Mouse (Mus musculus) liver, postnatal 0 days (tissue): ENCODE data around the gene Olfr373. TPM values are rescaled to one million over a fixed set of nuclear protein-coding genes. Genes with fewer than 3 reads are reported as not detected.
A peak's percentile ranks its signal among the peaks of the same experiment; 100 is the strongest.
"Not testable (repeated sequence)": the region's sequence is repeated elsewhere in the genome, so short reads cannot be mapped to it uniquely, and the experiment has no call there.

Experiments used
- ATAC-seq: fragments of 200-750 bp; cut with Nextera tagmentation; 2 replicates; pipeline ENCODE4 v1.8.0; 2017; ENCODE audit warnings: mild to moderate bottlenecking, moderate library complexity
- DNase-seq: peaks from one replicate; pipeline ENCODE4 v3.0.0-alpha.2; 2016
- H3K27ac ChIP-seq: fragments of 300-500 bp; sonication (generic); 2 replicates; pipeline ENCODE4 v1.5.1; 2014; ENCODE audit warnings: antibody characterized with exemption, moderate library complexity, mild to moderate bottlenecking, low read depth
- H3K27me3 ChIP-seq: fragments of 300-500 bp; sonication (generic); 2 replicates; pipeline ENCODE4 v1.6.1; 2014; ENCODE audit warnings: low read length, control low read depth, mixed read lengths; ENCODE audit not compliant: insufficient read depth
- H3K36me3 ChIP-seq: fragments of 300-500 bp; sonication (generic); replicated peaks from 2 replicates; pipeline ENCODE4 v1.6.1; 2014; ENCODE audit warnings: mild to moderate bottlenecking, control low read depth, low read length, moderate library complexity, mixed read lengths; ENCODE audit not compliant: insufficient read depth
- H3K4me1 ChIP-seq: fragments of 300-500 bp; sonication (generic); 2 replicates; pipeline ENCODE4 v1.6.1; 2014; ENCODE audit warnings: antibody characterized with exemption, mild to moderate bottlenecking, control low read depth; ENCODE audit not compliant: insufficient read depth
- H3K4me2 ChIP-seq: fragments of 300-500 bp; sonication (generic); 2 replicates; pipeline ENCODE4 v1.6.1; 2014; ENCODE audit warnings: low read depth, mild to moderate bottlenecking, low read length, moderate library complexity, mixed read lengths
- H3K4me3 ChIP-seq: fragments of 300-500 bp; sonication (generic); 2 replicates; pipeline ENCODE4 v1.5.1; 2014; ENCODE audit warnings: low read depth, low read length
- H3K9ac ChIP-seq: fragments of 300-500 bp; sonication (generic); replicated peaks from 2 replicates; pipeline ENCODE4 v1.6.1; 2014; ENCODE audit warnings: mild to moderate bottlenecking, moderate library complexity
- H3K9me3 ChIP-seq: fragments of 300-500 bp; sonication (generic); 2 replicates; pipeline ENCODE4 v1.6.1; 2016; ENCODE audit warnings: mild to moderate bottlenecking, control low read depth, low read length, mixed read lengths
- CTCF ChIP-seq: sonication (generic); IDR thresholded peaks from 2 replicates; pipeline ENCODE4 v1.5.1; 2016; ENCODE audit warnings: antibody characterized with exemption, low read depth
- EP300 ChIP-seq: IDR thresholded peaks from 2 replicates; pipeline ENCODE4 v1.6.1; 2016; ENCODE audit warnings: antibody characterized with exemption, low read depth, mild to moderate bottlenecking
- WGBS: fragments of 180-500 bp; shearing (Covaris S2); extraction: QIAGEN DNeasy Blood & Tissue Kit; methylation state at CpG from one replicate; pipeline ENCODE4 v1.1.7; 2014; ENCODE audit not compliant: insufficient replicate concordance; 5-methylcytosine and 5-hydroxymethylcytosine counted together
- polyA plus RNA-seq: library from polyadenylated mRNA; unstranded; fragments of >200 nt; fragmentation: Nextera tagmentation; extraction: Ambion mirVana; gene quantifications from 2 replicates; pipeline ENCODE4 v1.2.1, GENCODE M21; 2015

Olfr373 gene
- 0.02 TPM in 1 of 2 replicates, not detected in the other for polyA plus RNA-seq

DNA sequence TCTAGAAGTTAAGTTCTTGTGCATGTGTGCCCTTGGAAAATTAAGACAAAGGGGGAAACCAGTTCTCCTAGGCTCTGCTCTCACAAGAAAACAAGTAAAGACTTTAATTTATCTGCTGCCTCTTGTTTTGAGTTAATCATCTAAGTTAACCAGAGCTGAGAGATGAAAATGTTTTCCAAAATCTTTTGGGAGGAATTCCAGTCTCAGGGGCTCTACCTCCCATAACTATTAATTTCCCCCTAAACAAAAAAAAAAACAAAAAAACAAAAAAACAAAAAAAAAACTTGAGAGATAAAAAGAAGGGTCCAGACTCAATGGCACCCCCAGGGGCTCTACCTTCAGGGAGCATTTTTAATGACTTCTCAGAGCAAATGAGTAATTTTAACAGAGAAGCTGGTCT is at the start of gene Olfr373:
TSS of gene Olfr373 (plus strand) at position 301 of the 400 bp plus-strand sequence.
- not testable (repeated sequence) for H3K9me3 ChIP-seq, H3K4me2 ChIP-seq, ATAC-seq, H3K27me3 ChIP-seq, H3K36me3 ChIP-seq, H3K4me1 ChIP-seq, H3K4me3 ChIP-seq, H3K27ac ChIP-seq, H3K9ac ChIP-seq, DNase-seq

DNA sequence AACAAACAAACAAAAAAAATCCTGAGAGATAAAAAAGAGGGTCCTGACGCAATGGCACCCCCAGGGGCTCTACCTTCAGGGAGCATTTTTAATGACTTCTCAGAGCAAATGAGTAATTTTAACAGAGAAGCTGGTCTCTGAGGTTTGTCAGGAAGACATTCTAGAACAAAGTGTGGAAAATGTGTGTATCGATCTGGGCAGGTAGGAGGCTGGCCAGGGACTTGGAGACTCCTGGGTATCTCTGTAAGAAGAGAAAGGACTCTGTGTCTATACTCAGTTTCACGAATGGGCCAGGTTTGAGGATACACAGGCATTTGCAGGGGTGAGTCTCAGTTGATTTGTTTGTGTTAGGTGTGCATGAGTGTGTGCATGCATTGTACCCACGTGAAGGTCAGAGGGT is 42.1 kb upstream of the Olfr373 start, which contains the start of gene Olfr372:
TSS of gene Olfr372 (plus strand) at position 301 of the 400 bp plus-strand sequence.
- not testable (repeated sequence) for H3K36me3 ChIP-seq, H3K4me2 ChIP-seq, H3K4me3 ChIP-seq, H3K9ac ChIP-seq, DNase-seq, H3K27me3 ChIP-seq, H3K9me3 ChIP-seq, H3K27ac ChIP-seq, ATAC-seq, H3K4me1 ChIP-seq
- WGBS = 74% methylated on average over 4 of the region's 4 CpGs

DNA sequence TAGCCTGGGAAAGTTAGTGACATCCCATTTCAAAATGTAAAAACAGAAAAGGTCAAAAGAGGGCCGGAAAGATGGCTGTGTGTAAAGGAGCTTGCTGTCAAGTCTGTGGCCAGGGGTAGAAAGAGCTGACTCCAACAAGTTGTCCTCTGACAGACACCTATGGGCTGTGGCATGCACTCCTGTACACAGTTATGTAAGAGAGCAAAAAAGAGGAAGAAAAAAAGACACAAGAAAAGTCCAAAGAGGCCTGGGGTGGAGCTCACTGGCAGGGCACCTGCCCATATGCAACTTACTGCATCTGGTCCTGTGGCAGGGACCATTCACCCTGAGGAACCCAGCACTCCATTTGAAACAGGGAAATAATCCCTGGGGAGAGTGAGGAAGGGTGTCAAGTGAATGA is 40.5 kb upstream of the Olfr373 start:
- no peaks in the 10 kb centered on the region for H3K27me3 ChIP-seq
- DNase-seq (no peak), ATAC-seq (no peak)
- no peak for TF ChIP-seq CTCF
- no peaks in the 10 kb centered on the region for H3K9me3 ChIP-seq
- no peaks in the 10 kb centered on the region for H3K36me3 ChIP-seq
- no peak overlapping the region for H3K4me3 ChIP-seq
- no peak overlapping the region for H3K4me2 ChIP-seq
- H3K27ac ChIP-seq = no peak overlapping the region
- no peaks in the 10 kb centered on the region for H3K4me1 ChIP-seq
- no peak overlapping the region for H3K9ac ChIP-seq
- whole genome bisulfite sequencing = 50% methylated on average over 1 of the region's 1 CpGs

DNA sequence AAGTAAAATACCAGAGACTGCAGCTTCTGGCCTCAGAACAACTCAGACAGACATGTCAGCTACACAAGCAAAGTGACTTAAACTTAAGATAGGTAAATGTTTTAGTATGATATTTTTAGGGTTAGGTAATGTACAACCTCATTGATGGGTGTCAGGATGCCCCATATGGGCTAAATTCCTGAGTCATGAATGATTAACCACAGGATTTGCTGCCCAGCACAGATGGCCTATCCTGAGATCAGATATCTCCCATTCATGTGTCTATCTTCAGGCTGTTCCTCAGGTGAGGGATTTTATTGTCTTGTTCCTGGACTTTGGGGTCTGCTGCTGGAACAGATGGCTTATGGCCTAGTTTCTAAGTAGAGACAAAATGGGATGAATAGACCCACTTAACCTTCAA is 28.3 kb upstream of the Olfr373 start:
- H3K36me3 ChIP-seq, H3K4me3 ChIP-seq, DNase-seq, H3K4me2 ChIP-seq, H3K4me1 ChIP-seq, H3K9me3 ChIP-seq, H3K27ac ChIP-seq, H3K9ac ChIP-seq, ATAC-seq, H3K27me3 ChIP-seq: not testable (repeated sequence)

DNA sequence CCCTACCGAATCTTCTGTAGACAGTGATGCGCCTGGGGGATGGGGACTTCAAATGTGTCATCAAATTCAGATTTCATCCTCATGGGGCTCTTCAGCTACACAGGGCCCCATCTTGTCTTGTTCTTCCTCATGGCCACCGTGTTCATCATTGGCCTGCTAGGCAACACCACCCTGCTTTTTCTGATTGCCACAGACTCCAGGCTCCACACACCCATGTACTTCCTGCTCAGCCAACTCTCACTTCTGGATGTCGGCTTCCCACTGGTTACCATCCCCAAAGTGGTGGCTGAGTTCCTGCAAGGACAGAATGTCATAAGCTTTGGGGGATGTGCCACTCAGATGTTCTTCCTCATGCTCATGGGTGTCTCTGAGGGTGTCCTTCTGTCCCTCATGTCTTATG is 25.3 kb upstream of the Olfr373 start:
- not testable (repeated sequence) for DNase-seq, H3K27me3 ChIP-seq, H3K36me3 ChIP-seq, H3K4me3 ChIP-seq, H3K9me3 ChIP-seq, H3K4me1 ChIP-seq, H3K9ac ChIP-seq, H3K27ac ChIP-seq, ATAC-seq, H3K4me2 ChIP-seq
- WGBS = 58% methylated on average over 3 of the region's 4 CpGs

DNA sequence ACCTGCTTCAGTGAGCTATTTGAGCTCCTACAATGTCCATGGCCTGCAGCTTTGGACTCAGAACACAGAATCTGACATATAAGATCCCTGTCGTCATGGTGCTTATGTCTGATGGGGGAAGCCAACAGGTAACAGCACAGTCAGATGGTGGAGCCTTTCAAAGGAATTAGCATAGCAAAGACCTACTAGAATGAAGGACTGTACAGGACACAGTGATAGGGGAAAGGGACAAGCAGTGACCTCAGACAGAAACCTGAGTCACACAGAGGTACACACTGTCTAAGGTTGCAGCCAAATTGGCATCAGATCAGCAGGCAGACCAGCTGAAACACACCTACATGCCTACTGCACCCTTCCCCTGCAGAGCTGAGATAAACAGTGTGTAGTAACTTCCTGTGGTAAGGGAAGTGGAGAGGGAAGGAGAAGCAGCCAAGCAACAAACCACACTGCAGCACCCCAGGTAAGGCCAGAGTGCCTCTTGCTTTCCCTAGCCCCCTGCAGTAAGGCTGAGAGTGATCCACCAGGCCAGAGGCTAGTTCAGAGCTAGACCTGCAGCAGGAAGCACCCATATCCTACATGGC is 16.1 kb upstream of the Olfr373 start:
- WGBS = 65% methylated on average over 1 of the region's 1 CpGs
- not testable (repeated sequence) for DNase-seq, H3K9ac ChIP-seq

DNA sequence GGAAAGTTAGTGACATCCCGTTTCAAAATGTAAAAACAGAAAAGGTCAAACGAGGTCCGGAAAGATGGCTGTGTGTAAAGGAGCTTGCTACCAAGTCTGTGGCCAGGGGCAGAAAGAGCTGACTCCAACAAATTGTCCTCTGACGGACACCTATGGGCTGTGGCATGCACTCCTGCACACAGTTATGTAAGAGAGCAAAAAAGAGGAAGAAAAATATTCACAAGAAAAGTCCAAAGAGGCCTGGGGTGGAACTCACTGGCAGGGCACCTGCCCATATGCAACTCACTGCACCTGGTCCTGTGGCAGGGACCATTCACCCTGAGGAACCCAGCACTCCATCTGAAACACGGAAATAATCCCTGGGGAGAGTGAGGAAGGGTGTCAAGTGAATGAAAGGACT is 1.8 kb downstream of the Olfr373 start:
- Histone ChIP-seq H3K9me3 (no peaks in the 10 kb centered on the region), H3K4me1 (no peaks in the 10 kb centered on the region), H3K36me3 (no peaks in the 10 kb centered on the region), H3K27ac (no peak overlapping the region), H3K27me3 (no peaks in the 10 kb centered on the region), H3K4me3 (no peak overlapping the region), H3K9ac (no peak overlapping the region), H3K4me2 (no peak overlapping the region)
- DNase-seq (no peak), ATAC-seq (no peak)
- WGBS = 44% methylated on average over 5 of the region's 5 CpGs
- TF ChIP-seq CTCF (no peak), EP300 (no peak)

More for the DNA sequence above, 16.1 kb upstream of the Olfr373 start:
- not testable (repeated sequence) for H3K4me2 ChIP-seq, H3K9me3 ChIP-seq, H3K27me3 ChIP-seq, H3K36me3 ChIP-seq, H3K4me1 ChIP-seq, H3K4me3 ChIP-seq
- ATAC-seq = peak; percentile 15; the same call in 1 of the 2 replicates
- peak overlapping the region; percentile 11; the same call in 1 of the 2 replicates for H3K27ac ChIP-seq

DNA sequence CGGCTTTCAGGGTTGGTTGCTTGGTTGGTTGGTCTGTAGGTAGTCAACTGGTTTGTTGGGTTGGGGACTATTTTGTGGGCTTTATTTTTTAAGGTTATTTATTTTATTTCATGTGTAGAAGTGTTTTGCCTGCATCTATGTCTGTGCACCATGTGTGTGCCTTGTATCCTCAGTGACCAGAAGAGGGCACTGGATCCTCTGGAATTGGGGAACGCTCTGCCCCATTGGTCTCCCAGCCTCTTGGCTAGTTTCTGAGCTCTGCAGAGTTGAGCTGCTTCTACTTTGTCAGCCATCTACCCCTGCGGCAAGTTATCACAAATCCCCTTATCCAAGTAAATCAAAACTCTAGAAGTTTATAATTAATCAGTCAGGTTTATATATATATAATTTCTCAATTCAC is 4.6 kb downstream of the Olfr373 start:
- not testable (repeated sequence) for H3K4me2 ChIP-seq, ATAC-seq, DNase-seq, H3K27ac ChIP-seq, H3K27me3 ChIP-seq, H3K9me3 ChIP-seq, H3K4me3 ChIP-seq, H3K4me1 ChIP-seq, H3K9ac ChIP-seq, H3K36me3 ChIP-seq
- 78% methylated on average over 3 of the region's 3 CpGs for WGBS

DNA sequence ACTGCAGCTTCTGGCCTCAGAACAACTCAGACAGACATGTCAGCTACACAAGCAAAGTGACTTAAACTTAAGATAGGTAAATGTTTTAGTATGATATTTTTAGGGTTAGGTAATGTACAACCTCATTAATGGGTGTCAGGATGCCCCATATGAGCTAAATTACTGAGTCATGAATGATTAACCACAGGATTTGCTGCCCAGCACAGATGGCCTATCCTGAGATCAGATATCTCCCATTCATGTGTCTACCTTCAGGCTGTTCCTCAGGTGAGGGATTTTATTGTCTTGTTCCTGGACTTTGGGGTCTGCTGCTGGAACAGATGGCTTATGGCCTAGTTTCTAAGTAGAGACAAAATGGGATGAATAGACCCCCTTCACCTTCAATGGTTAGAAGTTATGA is 13.7 kb downstream of the Olfr373 start:
- H3K4me2 ChIP-seq, H3K27ac ChIP-seq, ATAC-seq, H3K4me3 ChIP-seq, H3K27me3 ChIP-seq, H3K36me3 ChIP-seq, H3K9me3 ChIP-seq, H3K4me1 ChIP-seq, DNase-seq, H3K9ac ChIP-seq: not testable (repeated sequence)

DNA sequence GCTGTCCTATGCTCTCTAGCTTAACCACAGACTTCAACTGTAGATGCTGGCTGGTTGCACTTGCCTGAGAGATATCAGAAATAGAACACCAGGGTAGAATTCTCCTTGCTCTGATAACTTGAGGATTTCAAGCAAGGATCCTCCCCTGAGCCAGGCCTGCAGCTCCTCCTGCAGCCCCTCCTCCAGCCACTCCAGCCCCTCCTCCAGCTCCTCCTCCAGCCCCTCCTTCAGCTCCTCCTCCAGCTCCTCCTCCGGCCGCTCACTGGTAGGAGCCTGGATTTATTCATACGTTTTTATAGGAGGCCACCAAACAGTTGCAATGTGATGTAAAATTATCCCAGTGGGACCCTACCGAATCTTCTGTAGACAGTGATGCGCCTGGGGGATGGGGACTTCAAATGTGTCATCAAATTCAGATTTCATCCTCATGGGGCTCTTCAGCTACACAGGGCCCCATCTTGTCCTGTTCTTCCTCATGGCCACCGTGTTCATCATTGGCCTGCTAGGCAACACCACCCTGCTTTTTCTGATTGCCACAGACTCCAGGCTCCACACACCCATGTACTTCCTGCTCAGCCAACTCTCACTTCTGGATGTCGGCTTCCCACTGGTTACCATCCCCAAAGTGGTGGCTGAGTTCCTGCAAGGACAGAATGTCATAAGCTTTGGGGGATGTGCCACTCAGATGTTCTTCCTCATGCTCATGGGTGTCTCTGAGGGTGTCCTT is 16.6 kb downstream of the Olfr373 start:
- not testable (repeated sequence) for H3K27me3 ChIP-seq, H3K9me3 ChIP-seq, H3K27ac ChIP-seq, DNase-seq, H3K4me1 ChIP-seq, H3K9ac ChIP-seq, H3K36me3 ChIP-seq, ATAC-seq, H3K4me2 ChIP-seq, H3K4me3 ChIP-seq
- WGBS = 53% methylated on average over 6 of the region's 7 CpGs
